In the genomic region with DNA sequence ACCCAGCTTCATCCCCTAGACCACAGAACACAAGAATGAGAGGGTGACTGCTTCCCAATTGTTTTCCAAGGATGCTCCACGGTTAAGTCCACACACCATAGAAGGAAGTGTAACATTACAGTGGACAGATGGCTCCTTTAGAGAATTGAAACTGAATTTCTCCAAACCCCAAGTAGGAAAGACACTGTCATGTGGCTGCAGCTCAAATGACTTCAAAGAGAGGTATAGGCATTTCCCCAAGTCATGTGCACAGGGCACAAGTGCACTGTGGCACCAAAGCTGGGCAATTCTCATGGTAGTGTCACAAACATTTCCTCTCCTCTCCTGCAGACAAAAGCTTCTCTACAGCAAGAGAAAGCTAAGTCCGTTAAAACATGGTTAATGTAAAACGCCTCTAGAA, we compare ENCODE assay signal across 22 mouse cellular contexts. TPM values are rescaled to one million over a fixed set of nuclear protein-coding genes. Genes with fewer than 3 reads are reported as not detected.
DNase-seq lines count a peak whose midpoint lies in the region; ATAC-seq lines count a peak whose summit lies in the region.
"Had no signal": no experiment of that assay in that cellular context is flagged by ENCODE, and none has a peak within 500 bp of the region (broad histone marks: within the 10 kb centered on the region; RNA-seq: fewer than 3 reads in every experiment).

No protein-coding gene starts in this region.

- H3K79me2 ChIP-seq in macrophage (ENCODE audit: inconsistent target), result no peaks in the 10 kb centered on the region

- H3K9ac ChIP-seq in forebrain, embryonic 16.5 days (replicated peaks; ENCODE audit: low read depth, low read length), result no peak overlapping the region
- no peak overlapping the region for H3K9ac ChIP-seq in hindbrain, embryonic 12.5 days
- H3K9ac ChIP-seq: heart, embryonic 13.5 days; hindbrain, embryonic 13.5 days; intestine, embryonic 15.5 days had no signal

- no peaks in the 10 kb centered on the region for H3K4me1 ChIP-seq in forebrain, embryonic 16.5 days (replicated peaks; ENCODE audit: control insufficient read depth, insufficient read depth, low read length)
- H3K4me1 ChIP-seq in hindbrain, embryonic 12.5 days, result no peaks in the 10 kb centered on the region
- H3K4me1 ChIP-seq: hindbrain, embryonic 13.5 days; intestine, embryonic 15.5 days had no signal

- H3K27ac ChIP-seq in macrophage, result peak overlapping the region; percentile 71
- no peak overlapping the region for H3K27ac ChIP-seq in forebrain, embryonic 16.5 days (ENCODE audit: low read length)
- no peak overlapping the region for H3K27ac ChIP-seq in hindbrain, embryonic 12.5 days
- H3K27ac ChIP-seq: heart, embryonic 13.5 days; hindbrain, embryonic 13.5 days; intestine, embryonic 15.5 days had no signal

- peak; percentile 52 for DNase-seq in layer of hippocampus, adult 9-11 months
- no peak for DNase-seq in layer of hippocampus, adult 18-20 months (ENCODE audit: low spot score in 2 of 2)
- DNase-seq in brain, adult 2 months (ENCODE audit: low read depth, low spot score), result peak; percentile 19
- DNase-seq in naive thymus-derived CD4-positive, alpha-beta T cell, adult 2 months (ENCODE audit: low read depth), result peak; percentile 37
- no peak for DNase-seq in spleen, adult 12 weeks (ENCODE audit: low spot score)
- DNase-seq: adrenal gland, adult 8-10 months; adrenal gland, postnatal 25 days; B cell, adult 2 months; cerebellum, adult 11 months; cerebellum, postnatal 10 days; gastrocnemius, postnatal 25 days; heart, postnatal 14 days; kidney, adult 11 months had no signal

- H3K36me3 ChIP-seq in macrophage (ENCODE audit: inconsistent target), result no peaks in the 10 kb centered on the region
- no peaks in the 10 kb centered on the region for H3K36me3 ChIP-seq in forebrain, embryonic 16.5 days (ENCODE audit: control insufficient read depth, insufficient read depth)
- no peaks in the 10 kb centered on the region for H3K36me3 ChIP-seq in hindbrain, embryonic 12.5 days
- H3K36me3 ChIP-seq: heart, embryonic 13.5 days; hindbrain, embryonic 13.5 days; intestine, embryonic 15.5 days had no signal

- H3K4me2 ChIP-seq in forebrain, embryonic 16.5 days (ENCODE audit: low read length), result no peak overlapping the region
- no peak overlapping the region for H3K4me2 ChIP-seq in hindbrain, embryonic 12.5 days (replicated peaks)
- H3K4me2 ChIP-seq: heart, embryonic 13.5 days; hindbrain, embryonic 13.5 days; intestine, embryonic 15.5 days had no signal

- H3K27me3 ChIP-seq in forebrain, embryonic 16.5 days (replicated peaks; ENCODE audit: control insufficient read depth, insufficient read depth, low read length), result no peaks in the 10 kb centered on the region
- H3K27me3 ChIP-seq in hindbrain, embryonic 12.5 days, result no peaks in the 10 kb centered on the region
- H3K27me3 ChIP-seq: heart, embryonic 13.5 days; hindbrain, embryonic 13.5 days; intestine, embryonic 15.5 days had no signal

- ATAC-seq in forebrain, embryonic 16.5 days, result no peak
- ATAC-seq in hindbrain, embryonic 12.5 days (ENCODE audit: low FRiP score), result no peak
- ATAC-seq: activated CD4-positive, CD25-positive, alpha-beta regulatory T cell, adult 4 months; forebrain, embryonic 14.5 days; hindbrain, embryonic 16.5 days; intestine, embryonic 15.5 days had no signal

- 17% methylated on average over 3 of the region's 3 CpGs for WGBS in macrophage (ENCODE audit: missing documents)
- WGBS in forebrain, embryonic 16.5 days, result 84% methylated on average over 3 of the region's 3 CpGs
- WGBS in hindbrain, embryonic 12.5 days, result 87% methylated on average over 3 of the region's 3 CpGs

- H3K9me3 ChIP-seq in forebrain, embryonic 16.5 days (ENCODE audit: control insufficient read depth, low read length), result no peaks in the 10 kb centered on the region
- H3K9me3 ChIP-seq in hindbrain, embryonic 12.5 days (replicated peaks), result no peaks in the 10 kb centered on the region
- H3K9me3 ChIP-seq: heart, embryonic 13.5 days; hindbrain, embryonic 13.5 days; intestine, embryonic 15.5 days had no signal

- H3K4me3 ChIP-seq in macrophage (ENCODE audit: inconsistent target), result no peak overlapping the region
- H3K4me3 ChIP-seq in forebrain, embryonic 16.5 days (replicated peaks; ENCODE audit: low read length), result no peak overlapping the region
- H3K4me3 ChIP-seq in hindbrain, embryonic 12.5 days, result no peak overlapping the region
- H3K4me3 ChIP-seq: heart, embryonic 13.5 days; hindbrain, embryonic 13.5 days; intestine, embryonic 15.5 days had no signal

RNA-seq across cellular contexts. Expression of gene Plcl2, which starts 17.7 kb away (rescaled TPM):
- total RNA-seq in layer of hippocampus, adult 18-20 months (2021), result 10 to 100 TPM; 57.7 to 59.3 TPM
- 100 to 1,000 TPM; 151 to 508 (median 239) TPM for total RNA-seq in macrophage (2018; cell fraction: chromatin; rRNA removed)
- total RNA-seq in macrophage (2018; cell fraction: cytosol; rRNA removed), result 10 to 100 TPM; 48.8 to 87.2 (median 65.6) TPM
- 100 to 1,000 TPM in 25 of 26 experiments, 10 to 100 TPM in 1; 92.1 to 348 (median 202) TPM for total RNA-seq in macrophage (2018; cell fraction: nucleus; rRNA removed)
- 22.4 to 54.9 TPM (median 47.7 TPM) in 3 replicates for polyA plus RNA-seq in macrophage (2018)
- polyA plus RNA-seq in forebrain, embryonic 16.5 days (2015; fragmentation: Nextera tagmentation; extraction: Ambion mirVana), result 9.7 and 11.2 TPM in 2 replicates
- 9.2 and 10.0 TPM in 2 replicates for polyA plus RNA-seq in hindbrain, embryonic 12.5 days (2016; fragmentation: Nextera tagmentation; extraction: Ambion mirVana)

Comparison
In these comparisons a context has a peak if more than half of its experiments do, and no peak if none do; other contexts are left out.
1. DNase-seq: peak in layer of hippocampus, adult 9-11 months (single experiment), brain, adult 2 months (single experiment) and naive thymus-derived CD4-positive, alpha-beta T cell, adult 2 months (single experiment); none in layer of hippocampus, adult 18-20 months (0 of 2) and spleen, adult 12 weeks (single experiment).